Mouse (Mus musculus): ENCODE measurements at regions not wholly inside any gene's neighbourhood (a gene's known extent, or its start where the extent isn't known, plus 50 kb on each side); places are given as distances from the start of the nearest gene placed in this dataset.

DNA sequence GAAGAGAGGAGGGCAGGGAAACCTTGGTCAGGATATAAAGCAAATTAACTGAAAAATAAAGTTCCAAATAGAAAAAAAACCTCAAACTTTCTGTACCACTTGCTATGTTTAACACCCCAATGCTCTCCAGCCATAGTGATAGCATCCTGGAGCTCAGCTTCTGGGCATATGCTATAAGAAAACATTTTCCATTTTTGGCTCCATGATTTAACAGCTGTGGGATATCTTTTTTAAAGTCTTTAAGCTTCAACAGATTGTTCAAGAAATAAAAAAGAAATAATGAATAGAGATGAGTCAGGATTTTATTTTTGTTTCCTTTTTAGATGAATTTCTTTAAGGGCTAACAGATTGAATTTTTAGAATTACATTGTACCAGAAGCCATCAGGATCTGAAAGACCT is 106.3 kb upstream of the Wls start:
- TF ChIP-seq CTCF (conservative IDR thresholded peaks at IDR 0.05; ENCODE audit: low read length): no peak
- TF ChIP-seq POU5F1 (IDR thresholded peaks at IDR 0.05; ENCODE audit: borderline replicate concordance, low read length): no peak

All from E14TG2a.4 (cell line).